Mouse (Mus musculus) cerebellum, adult 9-11 months (tissue): Measurements from ENCODE around the gene Ovch2.
A peak's percentile ranks its signal among the peaks of the same experiment; 100 is the strongest.
"Not testable (repeated sequence)": the region's sequence is repeated elsewhere in the genome, so short reads cannot be mapped to it uniquely, and the experiment has no call there.

ENCODE experiments used
- DNase-seq: peaks from one replicate; pipeline ENCODE4 v3.0.0; 2022

The Ovch2 gene

DNA sequence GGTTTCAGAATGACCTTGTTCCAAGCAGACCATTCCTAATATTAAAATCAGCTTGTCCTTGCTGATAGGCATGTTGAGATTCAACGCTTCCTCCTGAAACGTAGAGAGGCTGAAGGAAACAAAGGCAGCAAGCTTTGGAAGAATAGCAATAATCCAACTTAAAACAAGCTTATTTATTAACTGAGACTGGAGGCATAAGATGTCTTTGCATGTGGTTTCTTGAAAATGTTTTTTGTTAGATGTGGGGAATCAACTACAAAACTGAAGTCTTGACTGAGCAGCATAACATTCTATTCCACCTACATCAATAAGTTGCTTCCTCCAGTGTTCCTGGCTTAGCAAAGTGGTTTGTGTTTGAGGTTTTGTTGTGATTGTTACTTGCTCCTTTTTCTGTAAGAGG, at the start of gene Ovch2:
Gene Ovch2 (minus strand): TSS at position 101 of the 400 bp plus-strand sequence.
- DNase-seq = no peak

DNA sequence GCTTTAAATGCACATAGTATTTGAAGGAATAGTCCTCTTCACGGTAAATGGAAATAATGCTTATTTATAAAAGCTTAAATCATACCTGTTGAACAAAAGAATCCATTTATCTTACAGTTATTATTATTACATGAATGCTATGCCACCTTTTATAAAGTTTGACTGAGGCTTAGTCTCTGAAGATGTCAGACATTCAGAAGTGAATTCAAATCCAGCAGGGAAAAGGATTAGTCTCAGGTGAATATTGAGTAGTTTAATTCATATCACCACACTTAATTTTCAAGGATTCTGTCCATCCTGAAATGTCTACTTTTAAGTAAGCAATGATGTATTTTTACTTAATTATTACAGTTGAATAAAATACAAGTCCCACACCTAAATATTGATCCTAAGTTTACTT, 46.4 kb upstream of the Ovch2 start, which contains the start of gene Olfr470:
Gene Olfr470 (minus strand): TSS at position 101 of the 400 bp plus-strand sequence.
- not testable (repeated sequence) for DNase-seq

DNA sequence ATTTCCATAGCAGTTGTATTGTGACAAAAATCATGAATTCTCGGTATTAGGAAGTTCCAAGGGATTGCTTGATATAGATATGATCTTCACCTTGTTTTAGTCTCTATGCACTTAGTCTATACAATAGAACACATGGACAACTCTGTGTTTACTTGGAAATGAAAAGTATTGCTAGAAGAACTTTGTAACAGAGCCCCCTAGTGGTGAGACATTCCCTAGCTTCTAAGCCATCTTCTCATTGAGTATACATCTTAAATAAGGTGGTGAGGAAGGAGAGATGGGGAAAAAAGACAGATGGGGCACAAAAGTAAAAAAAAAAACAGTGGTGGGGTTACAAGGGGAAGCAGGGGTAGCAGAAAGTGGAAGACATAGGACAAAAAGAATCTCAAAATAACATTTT, 40.7 kb upstream of the Ovch2 start:
- no peak for DNase-seq

DNA sequence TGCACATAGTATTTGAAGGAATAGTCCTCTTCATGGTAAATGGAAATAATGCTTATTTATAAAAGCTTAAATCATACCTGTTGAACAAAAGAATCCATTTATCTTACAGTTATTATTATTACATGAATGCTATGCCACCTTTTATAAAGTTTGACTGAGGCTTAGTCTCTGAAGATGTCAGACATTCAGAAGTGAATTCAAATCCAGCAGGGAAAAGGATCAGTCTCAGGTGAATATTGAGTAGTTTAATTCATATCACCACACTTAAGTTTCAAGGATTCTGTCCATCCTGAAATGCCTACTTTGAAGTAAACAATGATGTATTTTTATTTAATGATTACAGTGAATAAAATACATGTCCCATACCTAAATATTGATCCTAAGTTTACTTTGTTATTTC, 24.4 kb upstream of the Ovch2 start, which contains the start of gene Olfr469:
Gene Olfr469 (minus strand): TSS at position 101 of the 400 bp plus-strand sequence.
- DNase-seq = not testable (repeated sequence)

DNA sequence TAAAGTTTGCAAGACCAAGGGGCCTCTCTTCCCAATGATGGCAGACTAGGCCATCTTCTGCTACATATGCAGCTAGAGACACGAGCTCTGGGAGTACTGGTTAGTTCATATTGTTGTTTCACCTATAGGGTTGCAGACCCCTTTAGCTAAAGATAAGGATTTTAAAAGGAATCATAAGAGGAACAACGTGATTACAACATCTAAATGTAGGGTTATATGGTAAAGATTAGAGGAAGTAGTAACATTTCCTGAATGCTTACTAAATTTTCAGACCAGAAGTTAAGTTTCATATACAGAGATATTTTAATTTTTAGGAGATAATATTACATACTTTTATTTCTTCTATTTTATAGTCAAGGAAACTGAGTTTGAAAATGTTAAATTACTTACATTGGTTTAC, 22.9 kb upstream of the Ovch2 start:
- DNase-seq = not testable (repeated sequence)

DNA sequence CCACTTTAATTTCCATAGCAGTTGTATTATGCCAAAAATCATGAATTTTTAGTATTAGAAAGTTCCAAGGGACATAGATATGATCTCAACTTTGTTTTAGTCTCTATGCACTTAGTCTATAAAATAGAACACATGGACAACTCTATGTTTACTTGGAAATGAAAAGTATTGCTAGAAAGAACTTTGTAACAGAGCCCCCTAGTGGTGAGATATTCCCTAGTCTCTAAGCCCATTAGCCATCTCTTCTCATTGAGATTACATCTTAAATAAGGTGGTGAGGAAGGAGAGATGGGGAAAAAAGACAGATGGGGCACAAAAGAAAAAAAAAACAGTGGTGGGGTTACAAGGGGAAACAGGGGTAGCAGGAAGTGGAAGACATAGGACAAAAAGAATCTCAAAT, 18.4 kb upstream of the Ovch2 start:
- no peak for DNase-seq

DNA sequence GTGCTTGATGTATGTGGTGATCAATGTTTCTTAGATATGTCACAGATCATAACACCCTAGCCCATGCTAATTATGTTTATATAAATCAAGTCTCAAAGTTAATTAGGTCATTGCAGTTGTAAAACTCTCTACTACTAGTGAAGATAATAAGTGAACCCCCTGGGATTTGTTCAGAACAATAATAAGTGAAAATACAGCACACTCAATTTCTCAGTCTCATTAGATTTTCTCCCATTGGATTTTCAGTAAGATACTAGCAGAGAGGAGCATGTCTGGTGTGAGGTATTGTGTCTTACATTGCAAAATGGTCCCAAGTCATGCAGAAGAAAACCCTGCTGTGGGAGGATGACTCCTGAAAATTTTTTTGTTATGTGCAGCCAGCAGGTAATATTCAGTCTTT, 11.0 kb upstream of the Ovch2 start, which contains the start of gene Olfr467:
Gene Olfr467 (plus strand): TSS at position 301 of the 400 bp plus-strand sequence.
- no peak for DNase-seq

DNA sequence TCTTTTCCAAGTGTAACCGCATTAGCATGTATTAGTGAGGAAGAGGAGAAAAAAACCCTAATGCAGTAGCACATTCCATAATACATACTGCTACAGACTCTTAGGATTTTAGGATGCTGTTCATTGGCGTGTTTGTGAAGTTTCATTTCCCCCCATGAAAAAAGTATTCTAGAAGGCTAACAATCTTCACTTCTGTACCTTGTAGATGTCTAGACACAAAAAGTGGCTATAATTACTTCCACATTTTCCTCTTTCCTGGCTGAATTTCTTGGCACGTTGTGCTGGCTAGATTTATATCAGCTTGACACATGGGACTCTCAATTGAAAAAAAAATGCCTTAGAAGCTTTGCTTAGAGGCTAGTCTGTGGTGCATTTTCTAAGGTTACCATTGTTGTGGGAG, 1.1 kb upstream of the Ovch2 start:
- DNase-seq = no peak

DNA sequence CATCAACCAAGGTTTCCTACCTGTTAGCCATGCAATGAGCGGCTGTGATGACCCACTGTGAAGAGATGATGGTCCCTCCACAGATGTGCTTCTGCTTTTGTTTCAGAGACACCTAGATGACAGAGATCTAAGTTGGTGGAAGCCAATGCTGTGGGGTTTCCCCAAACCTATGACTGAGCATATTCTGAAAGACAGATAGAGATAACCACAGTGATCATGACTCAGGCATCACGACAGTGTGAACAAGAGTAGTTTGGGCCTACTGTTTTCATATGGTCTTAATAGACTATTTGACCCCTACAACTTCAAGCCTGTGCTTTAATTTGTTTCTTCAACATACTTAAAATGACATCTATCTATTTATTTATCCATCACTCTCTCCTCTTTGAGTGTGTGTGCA, 4.5 kb downstream of the Ovch2 start:
- no peak for DNase-seq

DNA sequence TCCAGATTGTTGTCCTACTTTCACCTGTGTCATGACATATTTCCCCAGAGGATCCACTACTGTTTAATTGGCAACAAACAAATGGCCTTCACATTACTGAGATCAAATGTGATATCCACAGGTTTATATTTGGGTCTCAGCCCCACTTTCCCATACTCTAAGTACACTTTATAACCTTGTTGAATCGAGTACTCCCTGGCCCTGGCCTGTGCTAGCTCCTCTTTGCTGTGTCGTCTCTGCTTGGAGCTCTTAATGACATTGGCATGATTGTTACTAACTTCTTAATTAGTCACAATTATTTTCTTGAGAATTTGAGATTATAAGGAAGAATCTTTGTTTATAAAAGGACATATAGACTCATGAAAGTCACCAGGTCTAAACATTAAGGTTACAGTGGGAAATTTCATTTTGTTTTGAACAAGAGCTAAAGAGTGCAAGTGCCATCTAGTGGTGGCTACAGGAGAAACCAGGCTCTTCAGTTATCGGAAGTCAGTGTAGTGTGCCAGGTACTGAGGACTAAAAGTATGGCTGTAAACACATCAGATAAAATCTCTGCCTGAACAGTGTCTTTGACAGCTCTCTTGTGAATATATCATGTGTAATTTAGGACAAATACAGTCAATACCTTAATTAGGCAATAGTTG, 12.9 kb downstream of the Ovch2 start:
- no peak for DNase-seq

DNA sequence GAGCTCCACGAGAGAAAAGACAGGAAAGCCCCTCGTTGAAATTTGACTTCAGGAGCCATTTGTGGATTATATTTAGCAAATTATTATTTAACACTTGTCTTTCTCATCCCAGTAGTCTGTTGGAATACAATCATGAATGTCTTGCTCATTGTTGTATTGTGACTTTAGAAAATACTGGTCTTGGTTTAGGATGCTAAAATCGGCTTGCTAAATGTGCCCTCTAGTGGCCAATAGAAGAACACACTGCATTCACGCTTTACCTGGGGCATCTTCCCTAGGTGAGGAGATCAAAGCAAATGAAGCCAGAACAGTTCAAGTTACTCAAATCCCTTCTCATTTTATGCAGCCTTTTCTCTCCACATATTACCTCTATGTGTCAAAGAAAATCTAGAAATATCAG, 21.4 kb downstream of the Ovch2 start:
- no peak for DNase-seq

DNA sequence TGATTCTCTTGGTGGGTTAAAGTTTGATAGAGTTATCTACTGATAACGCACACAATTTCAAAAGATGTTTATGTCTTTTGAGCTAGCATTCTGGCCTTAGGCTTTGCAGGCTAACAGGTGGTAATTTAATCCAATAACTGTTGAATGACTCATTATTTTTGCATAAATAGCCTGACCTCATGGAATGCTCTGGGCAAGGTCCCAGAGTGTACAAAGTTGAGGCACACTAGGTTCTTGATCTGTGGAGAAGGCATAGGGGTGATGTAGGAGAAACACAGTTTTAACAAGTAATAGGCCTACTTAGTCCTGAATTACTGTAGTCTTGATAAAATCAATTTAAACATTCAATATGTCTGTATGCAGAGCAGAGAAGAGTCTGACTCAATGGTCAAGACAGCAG, 22.8 kb downstream of the Ovch2 start:
- no peak for DNase-seq

DNA sequence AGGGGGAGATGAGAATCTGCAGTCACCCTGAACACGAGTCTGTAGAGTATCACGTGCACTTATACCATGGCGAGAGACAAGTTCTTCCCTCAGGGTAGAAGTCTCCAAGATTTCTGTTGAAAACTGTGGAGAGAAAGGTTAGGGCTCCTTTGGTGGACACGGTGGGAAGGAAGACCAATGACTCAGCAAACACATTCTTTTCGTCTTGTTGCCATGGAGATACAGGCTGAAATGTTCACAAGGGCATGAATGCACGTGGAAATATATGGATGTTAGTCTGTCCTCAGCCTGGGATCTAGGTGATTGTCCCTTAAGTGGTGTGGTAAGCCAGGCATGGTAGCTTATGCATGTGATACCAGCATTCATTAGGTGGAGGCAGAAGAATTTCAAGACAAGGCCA, 30.2 kb downstream of the Ovch2 start:
- DNase-seq = no peak

DNA sequence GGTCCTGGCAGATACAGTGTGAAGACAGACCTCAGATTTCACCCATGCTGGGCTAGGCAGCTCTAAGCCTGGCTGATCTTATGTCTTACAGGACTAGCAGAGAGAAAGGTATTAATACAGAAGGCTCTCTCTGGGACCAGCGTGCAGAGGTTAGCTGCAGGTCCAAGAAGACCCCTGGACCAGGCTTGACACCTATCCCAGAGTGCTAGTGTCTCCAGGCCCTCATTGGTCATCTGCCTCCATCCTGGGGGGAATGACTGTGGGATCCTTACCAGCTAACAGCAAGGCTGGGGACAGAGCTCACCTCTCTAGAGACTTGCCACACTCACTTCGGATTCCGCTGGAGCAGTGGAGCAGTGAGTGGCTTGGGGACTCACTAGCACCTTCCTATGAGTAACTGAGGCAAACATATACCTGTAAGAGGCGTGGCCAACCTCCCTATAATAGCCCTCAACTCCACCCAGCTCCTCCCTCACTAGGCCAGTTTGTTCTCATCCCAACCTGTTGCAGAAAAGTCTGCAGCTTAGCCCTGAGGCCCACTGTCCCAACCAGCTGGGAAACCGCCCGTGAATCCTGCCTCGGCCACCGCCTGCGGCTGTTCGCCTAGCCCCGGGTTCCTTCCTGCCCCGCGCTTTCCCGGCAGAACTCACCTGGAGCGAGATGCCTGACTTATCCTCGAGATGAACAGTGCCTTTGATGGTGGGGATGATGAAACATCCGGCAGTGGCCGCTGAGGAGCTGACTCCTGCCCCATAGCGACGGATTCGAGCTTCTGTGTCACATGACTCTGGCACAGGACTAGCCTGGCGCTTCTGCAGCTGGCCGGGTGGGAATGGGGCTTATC, 43.5 kb downstream of the Ovch2 start, which contains the start of gene Cyb5r2:
Gene Cyb5r2 (minus strand): TSS at position 725 of the 844 bp plus-strand sequence.
- no peak for DNase-seq

DNA sequence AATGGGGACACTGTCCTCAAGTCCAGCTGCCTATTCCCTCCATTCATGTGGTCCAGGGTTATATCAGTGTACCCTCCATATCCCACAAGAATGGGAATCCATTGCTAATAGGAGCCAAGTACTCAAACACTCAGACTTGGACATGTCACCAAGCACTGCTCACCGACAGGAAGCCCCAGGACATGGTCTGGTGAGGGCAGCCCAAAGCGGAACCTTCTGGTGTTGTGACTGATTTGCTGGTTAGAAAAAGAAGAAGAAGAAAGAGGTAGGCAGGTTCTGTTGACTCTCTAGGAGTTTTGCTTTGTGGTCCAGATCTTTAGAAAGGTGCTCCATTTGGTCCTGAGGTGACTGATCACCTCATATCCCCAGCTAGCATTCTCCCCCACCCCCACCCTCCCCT, 44.3 kb downstream of the Ovch2 start:
- DNase-seq = no peak

DNA sequence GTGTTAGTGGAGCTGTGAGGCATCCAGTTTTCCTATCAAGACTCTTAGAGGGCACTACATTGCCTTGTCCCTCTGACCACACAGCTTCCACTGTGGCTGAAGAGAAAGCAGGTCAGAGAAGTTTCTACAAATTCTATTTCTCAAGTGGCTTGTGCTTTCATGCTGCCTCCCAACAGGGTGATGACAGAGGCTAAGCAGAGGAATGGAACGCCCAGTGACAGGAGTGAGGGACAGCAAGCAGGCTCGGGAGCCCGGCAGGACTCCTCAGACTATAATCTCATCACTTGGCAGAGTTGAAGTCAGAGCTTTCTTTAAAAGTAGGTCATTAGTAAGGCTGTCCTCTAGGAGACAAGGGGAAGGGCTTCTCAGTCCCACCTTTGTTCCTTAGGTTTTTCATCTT, 45.1 kb downstream of the Ovch2 start:
- DNase-seq = no peak

DNA sequence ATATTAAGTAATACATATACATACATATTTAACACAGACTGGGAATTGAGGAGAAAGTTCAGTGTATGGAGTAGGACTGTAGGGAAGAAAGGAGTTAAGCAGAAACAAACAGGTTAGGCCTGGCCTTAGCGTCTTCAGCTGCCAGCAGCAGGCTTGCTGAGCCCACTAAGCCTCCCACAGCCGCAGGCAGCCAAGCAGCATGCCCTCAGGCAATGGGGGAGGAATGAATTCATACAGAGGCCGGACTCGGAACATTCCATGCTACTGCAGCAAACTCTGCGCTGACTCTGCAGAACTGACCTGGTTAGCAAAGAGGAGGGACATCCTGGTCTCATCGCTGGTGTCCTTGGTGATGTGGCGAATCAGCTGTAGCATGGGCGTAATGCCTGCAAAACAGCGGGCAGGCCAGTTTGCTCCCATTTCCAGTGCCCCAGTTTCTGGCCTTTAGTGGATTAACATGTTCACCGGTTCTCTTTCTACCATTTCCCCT, 48.9 kb downstream of the Ovch2 start:
- no peak for DNase-seq

DNA sequence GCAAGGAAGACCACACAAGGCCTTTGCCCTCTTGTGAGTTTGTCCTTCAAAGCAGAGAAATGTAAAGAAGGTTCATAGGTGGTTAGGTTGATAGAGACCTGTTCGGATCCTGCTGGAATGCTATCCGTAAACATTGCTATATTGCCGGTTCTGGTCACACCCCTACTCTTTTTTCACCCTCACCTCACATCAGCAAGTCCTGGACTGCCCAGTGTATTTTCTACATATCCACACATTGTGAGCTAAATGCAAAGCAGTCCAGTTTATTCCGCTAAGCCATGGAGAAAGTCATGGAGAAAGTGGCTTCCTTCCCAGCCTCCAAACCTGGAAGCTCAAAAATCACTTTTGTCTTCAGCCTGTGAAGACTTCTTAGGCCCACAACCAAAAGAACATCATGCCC, 51.3 kb downstream of the Ovch2 start:
- no peak for DNase-seq

DNA sequence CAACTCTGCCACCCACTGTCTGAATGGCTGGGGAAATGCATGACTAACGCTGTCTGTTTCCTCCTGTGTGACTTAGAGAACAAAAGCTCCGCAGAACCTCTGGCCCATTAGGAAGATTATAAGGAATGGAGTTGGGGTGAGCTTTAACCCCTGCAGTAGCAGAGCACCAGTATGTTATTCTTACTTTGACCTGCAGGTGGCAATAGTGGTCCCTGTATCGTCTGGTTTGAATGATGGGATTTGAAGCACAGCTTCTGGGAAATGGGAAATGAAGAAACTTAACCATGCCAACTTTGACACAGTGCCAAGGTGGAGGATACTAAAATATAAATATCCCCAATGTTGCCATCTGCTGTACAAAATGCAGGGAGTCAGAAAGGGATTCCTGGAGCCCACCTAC, 51.7 kb downstream of the Ovch2 start:
- DNase-seq = no peak

DNA sequence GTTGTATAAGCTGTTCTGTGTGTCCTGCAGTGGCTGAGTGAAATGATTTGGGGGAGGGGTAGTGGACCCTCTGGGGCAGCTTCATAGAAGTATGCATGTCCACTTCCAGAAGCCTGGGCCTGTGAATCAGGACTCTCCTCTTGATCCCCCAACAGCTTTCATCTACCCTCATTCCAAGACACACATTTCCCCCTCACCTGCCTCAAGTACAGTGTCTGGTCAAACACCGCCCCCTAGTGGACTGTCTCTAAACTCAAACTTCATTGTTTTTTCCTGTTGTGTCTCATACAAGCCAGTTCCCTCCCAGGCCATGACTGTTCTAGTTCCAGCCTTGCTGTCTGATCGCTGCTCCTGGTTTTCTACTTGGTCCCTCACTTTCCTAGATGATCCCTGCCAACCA, 53.1 kb downstream of the Ovch2 start:
- DNase-seq = peak; percentile 16

DNA sequence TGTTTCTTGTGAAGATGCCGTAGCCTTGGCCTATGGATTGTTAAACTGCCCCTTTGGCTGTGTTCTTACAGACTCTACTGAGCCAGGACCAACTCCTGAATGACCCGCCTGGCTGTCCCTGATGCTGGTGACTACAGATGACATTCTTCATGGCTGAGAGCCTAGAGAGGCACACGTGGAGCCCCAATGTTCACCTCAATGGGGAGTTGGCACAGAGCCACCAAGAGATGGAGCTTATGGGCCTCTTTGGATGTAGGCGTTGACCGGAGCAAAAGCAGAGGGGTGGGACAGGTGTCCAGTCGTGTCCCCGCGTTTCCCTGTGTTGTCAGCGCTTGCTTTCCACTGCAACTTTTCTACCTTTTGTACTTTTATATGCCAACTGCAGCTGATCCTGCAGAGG, 53.5 kb downstream of the Ovch2 start:
- no peak for DNase-seq

DNA sequence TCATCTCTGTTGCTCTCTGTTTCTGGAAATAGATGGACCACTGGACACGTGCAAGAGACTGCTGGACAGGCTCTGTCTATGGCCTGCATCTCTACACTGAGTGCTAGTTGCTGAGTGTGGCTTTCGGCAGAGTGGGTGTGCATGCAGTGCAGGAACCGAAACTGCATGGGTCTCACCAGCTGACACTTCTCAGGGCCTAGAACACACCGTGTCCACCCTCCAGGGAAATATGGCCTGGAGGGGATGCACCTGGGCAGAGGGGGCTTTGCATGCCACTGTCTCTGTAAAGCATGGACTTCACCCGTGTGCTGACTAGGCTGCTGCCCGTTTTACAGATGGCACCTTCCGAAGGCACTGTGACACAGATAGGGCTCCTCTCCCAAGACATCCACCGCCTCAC, 55.0 kb downstream of the Ovch2 start:
- no peak for DNase-seq

DNA sequence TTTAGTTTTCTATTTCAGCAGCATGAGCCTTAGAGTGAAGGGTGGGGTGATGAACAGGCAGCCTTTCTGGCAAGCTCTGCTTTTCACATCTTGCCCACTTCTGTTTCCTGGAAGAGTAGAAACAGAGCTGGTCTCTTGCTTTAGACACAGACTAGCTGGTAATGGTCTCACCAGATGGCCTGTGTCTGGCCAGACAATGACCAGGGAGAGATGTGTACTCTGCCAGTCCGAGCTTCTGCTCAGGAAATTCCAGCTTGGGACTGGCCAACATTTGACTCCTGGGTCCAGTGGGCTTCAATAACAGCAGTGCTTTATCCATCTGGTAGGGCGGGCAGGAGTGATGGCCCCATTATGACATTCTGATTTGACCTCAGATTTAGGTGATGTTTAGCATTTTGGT, 55.9 kb downstream of the Ovch2 start:
- no peak for DNase-seq

DNA sequence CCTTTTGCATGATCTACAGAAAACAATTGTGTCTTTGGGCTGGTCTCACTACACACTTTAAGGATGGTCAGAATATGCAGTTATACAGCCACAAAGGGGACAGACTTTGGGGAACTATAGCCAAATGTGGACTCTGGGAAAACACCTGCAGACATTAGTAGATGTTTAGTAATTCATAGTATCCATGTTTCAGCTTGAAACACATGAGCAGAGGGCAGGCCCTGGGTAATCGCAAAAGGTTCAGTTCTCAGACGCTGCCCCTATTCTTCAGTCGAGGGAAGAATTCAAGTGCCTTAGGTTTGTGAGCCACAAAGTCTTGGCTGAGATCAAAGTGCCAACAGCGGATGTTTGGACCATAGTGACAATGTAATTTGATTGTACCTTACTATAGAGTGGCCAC, 56.6 kb downstream of the Ovch2 start:
- no peak for DNase-seq
